Mouse (Mus musculus) testis, adult 2 months (tissue): ENCODE data around the gene Adamts1.

Experiments used
- CTCF ChIP-seq: fragments of 200-500 bp; IDR thresholded peaks from 2 replicates; pipeline ENCODE4 v1.5.1; 2012; ENCODE audit warnings: low read depth, mild to moderate bottlenecking, inconsistent platforms, low read length, moderate library complexity; ENCODE audit not compliant: control insufficient read depth, insufficient read depth, insufficient replicate concordance
- POLR2A ChIP-seq: fragments of 200-500 bp; IDR thresholded peaks from 2 replicates; pipeline ENCODE4 v1.6.1; 2012; ENCODE audit warnings: low read depth, mild to moderate bottlenecking, inconsistent platforms, low read length, moderate library complexity; ENCODE audit not compliant: control insufficient read depth

GRCm38 (mm10) chr16:85746386-85746785, 56.5 kb downstream of the Adamts1 start:
- no peak for TF ChIP-seq CTCF
- no peak for TF ChIP-seq POLR2A
